Mouse (Mus musculus) MEL (cell line): Measurements from ENCODE around the gene Fcrla.

ENCODE experiments used
- BHLHE40 ChIP-seq: IDR thresholded peaks from 2 replicates; pipeline ENCODE4 v1.6.1; 2012; ENCODE audit warnings: low read depth, mild to moderate bottlenecking, inconsistent platforms, low read length, improper control_type of control experiment, borderline replicate concordance
- CHD1 ChIP-seq: IDR thresholded peaks from 2 replicates; pipeline ENCODE4 v1.6.1; 2012; ENCODE audit warnings: low read depth, mild to moderate bottlenecking, inconsistent platforms, low read length, improper control_type of control experiment
- CTCF ChIP-seq, 3 experiments: IDR thresholded peaks in 2 of 3; conservative IDR thresholded peaks in 1 of 3; 2 replicates each; pipeline ENCODE4 v1.5.1; 2011 to 2012; ENCODE audit warnings: low read length in 3 of 3, low read depth in 2 of 3, mild to moderate bottlenecking in 2 of 3, improper control_type of control experiment in 1 of 3, inconsistent platforms in 1 of 3, mixed read lengths in 1 of 3, moderate library complexity in 1 of 3; ENCODE audit not compliant: control insufficient read depth in 1 of 3, insufficient read depth in 1 of 3, poor library complexity in 1 of 3, severe bottlenecking in 1 of 3
- EP300 ChIP-seq, 2 experiments: IDR thresholded peaks; 2 replicates each; pipeline ENCODE4 v1.6.1; 2011; ENCODE audit warnings: improper control_type of control experiment in 2 of 2, low read length in 2 of 2, low read depth in 1 of 2, mild to moderate bottlenecking in 1 of 2
- ETS1 ChIP-seq: IDR thresholded peaks from 2 replicates; pipeline ENCODE4 v1.6.1; 2012; ENCODE audit warnings: low read depth, mild to moderate bottlenecking, inconsistent platforms, low read length, improper control_type of control experiment, moderate library complexity
- GATA1 ChIP-seq: IDR thresholded peaks from 2 replicates; pipeline ENCODE4 v1.6.1; 2011; ENCODE audit warnings: low read depth, low read length, improper control_type of control experiment
- KAT2A ChIP-seq: conservative IDR thresholded peaks from 2 replicates; pipeline ENCODE4 v1.6.1; 2012; ENCODE audit warnings: low read depth, low read length, improper control_type of control experiment, inconsistent platforms
- POLR2A ChIP-seq, 2 experiments: IDR thresholded peaks; 2 replicates each; pipeline ENCODE4 v1.6.1; 2011 to 2012; ENCODE audit warnings: low read length in 2 of 2, mild to moderate bottlenecking in 2 of 2, control low read depth in 1 of 2, improper control_type of control experiment in 1 of 2, low read depth in 1 of 2, moderate library complexity in 1 of 2; ENCODE audit not compliant: control insufficient read depth in 1 of 2, insufficient read depth in 1 of 2, poor library complexity in 1 of 2
- POLR2AphosphoS2 ChIP-seq: IDR thresholded peaks from 2 replicates; pipeline ENCODE4 v1.6.1; 2011; ENCODE audit warnings: low read length, improper control_type of control experiment
- POLR2AphosphoS5 ChIP-seq: IDR thresholded peaks from 2 replicates; pipeline ENCODE4 v1.6.1; 2012; ENCODE audit warnings: low read depth, borderline replicate concordance, mild to moderate bottlenecking, inconsistent platforms, low read length, moderate library complexity, mixed read lengths
- ZC3H11A ChIP-seq: IDR thresholded peaks from 2 replicates; pipeline ENCODE4 v1.6.1; 2012; ENCODE audit warnings: low read depth, mild to moderate bottlenecking, inconsistent platforms, low read length, improper control_type of control experiment

- TF ChIP-seq CHD1 (no peak), CTCF (IDR thresholded peaks at IDR 0.05 in 2 of 3, conservative IDR thresholded peaks at IDR 0.05 in 1 of 3; ENCODE audit: control insufficient read depth in 1 of 3, insufficient read depth in 1 of 3, low read depth in 2 of 3, low read length in 3 of 3, poor library complexity in 1 of 3, severe bottlenecking in 1 of 3) (no peak), POLR2A (IDR thresholded peaks at IDR 0.05; ENCODE audit: control insufficient read depth in 1 of 2, insufficient read depth in 1 of 2, low read depth in 1 of 2, low read length in 2 of 2, poor library complexity in 1 of 2) (no peak), KAT2A (no peak), POLR2AphosphoS2 (no peak), GATA1 (no peak), ZC3H11A (no peak), EP300 (IDR thresholded peaks at IDR 0.05; ENCODE audit: low read depth in 1 of 2, low read length in 2 of 2) (no peak), ETS1 (no peak), POLR2AphosphoS5 (no peak), BHLHE40 (no peak)
Observed at GRCm38 (mm10) chr1:170976447-170976846, 49.1 kb upstream of the Fcrla start, which contains the start of gene Fcgr2b.
